Mouse (Mus musculus) cortical plate, adult 2 months (tissue): ENCODE results near the gene Rbm26.

Experiments used
- CTCF ChIP-seq: fragments of 200-500 bp; IDR thresholded peaks from 2 replicates; pipeline ENCODE4 v1.5.1; 2011; ENCODE audit warnings: mild to moderate bottlenecking, control low read depth, low read length; ENCODE audit not compliant: insufficient read depth; ENCODE audit errors: extremely low read depth
- POLR2A ChIP-seq: fragments of 200-500 bp; IDR thresholded peaks from 2 replicates; pipeline ENCODE4 v1.6.1; 2011; ENCODE audit warnings: mild to moderate bottlenecking, low read length, control low read depth; ENCODE audit not compliant: insufficient read depth; ENCODE audit errors: extremely low read depth

DNA sequence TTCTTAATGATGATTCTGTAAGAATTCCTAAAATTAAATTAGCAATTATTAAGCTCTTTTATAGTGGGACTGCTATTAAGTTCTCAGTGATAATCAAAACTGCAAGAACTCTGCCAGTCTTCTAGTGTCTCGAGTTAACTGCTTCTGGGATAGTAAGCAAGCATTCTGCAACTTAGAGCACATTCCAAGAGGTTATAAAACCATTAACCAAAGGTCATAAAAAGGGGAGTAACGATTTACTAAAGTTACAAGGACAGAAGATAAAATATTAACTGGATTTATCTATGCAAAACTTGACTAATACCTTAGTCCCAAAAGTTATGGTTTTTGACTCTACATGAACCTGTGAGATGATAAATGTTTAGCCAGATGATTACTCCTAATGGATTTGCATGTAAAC, 18.6 kb downstream of the Rbm26 start:
- TF ChIP-seq CTCF (no peak), POLR2A (no peak)
